20 mouse cellular contexts compared by ENCODE assay signal in genomic region chr6:6186468-6186867, GRCm38 (mm10). TPM values are rescaled to one million over a fixed set of nuclear protein-coding genes. Genes with fewer than 3 reads are reported as not detected.
DNase-seq lines count a peak whose midpoint lies in the region; ATAC-seq lines count a peak whose summit lies in the region.
"Had no signal": no experiment of that assay in that cellular context is flagged by ENCODE, and none has a peak within 500 bp of the region (broad histone marks: within the 10 kb centered on the region; RNA-seq: fewer than 3 reads in every experiment).

No protein-coding gene starts in this region.

- H3K9me3 ChIP-seq in heart, embryonic 15.5 days (replicated peaks): no peaks in the 10 kb centered on the region
- no peaks in the 10 kb centered on the region for H3K9me3 ChIP-seq in heart, embryonic 10.5 days
- H3K9me3 ChIP-seq: embryonic facial prominence, embryonic 10.5 days; forebrain, embryonic 12.5 days; limb, embryonic 13.5 days; midbrain, embryonic 15.5 days; neural tube, embryonic 15.5 days had no signal

- no peak overlapping the region for H3K4me2 ChIP-seq in heart, embryonic 15.5 days
- H3K4me2 ChIP-seq: forebrain, embryonic 12.5 days; hindbrain, embryonic 14.5 days; limb, embryonic 13.5 days; midbrain, embryonic 15.5 days; neural tube, embryonic 15.5 days had no signal

- H3K9ac ChIP-seq in heart, embryonic 15.5 days: no peak overlapping the region
- H3K9ac ChIP-seq: forebrain, embryonic 12.5 days; hindbrain, embryonic 14.5 days; limb, embryonic 13.5 days; midbrain, embryonic 15.5 days; neural tube, embryonic 15.5 days had no signal

- no peak overlapping the region for H3K4me3 ChIP-seq in heart, embryonic 15.5 days
- H3K4me3 ChIP-seq in heart, embryonic 10.5 days: no peak overlapping the region
- H3K4me3 ChIP-seq: embryonic facial prominence, embryonic 10.5 days; forebrain, embryonic 12.5 days; gastrocnemius, adult 2 months; layer of hippocampus, adult 2 months; limb, embryonic 13.5 days; midbrain, embryonic 15.5 days; myocyte; neural tube, embryonic 15.5 days had no signal

- no peaks in the 10 kb centered on the region for H3K27me3 ChIP-seq in heart, embryonic 15.5 days
- no peaks in the 10 kb centered on the region for H3K27me3 ChIP-seq in heart, embryonic 10.5 days (ENCODE audit: insufficient read depth, poor library complexity, severe bottlenecking)
- H3K27me3 ChIP-seq: forebrain, embryonic 12.5 days; limb, embryonic 13.5 days; midbrain, embryonic 15.5 days; neural tube, embryonic 15.5 days had no signal

- DNase-seq in heart, embryonic 10.5 days (ENCODE audit: low spot score): no peak
- DNase-seq in 3T3-L1 (ENCODE audit: low read depth, low spot score): peak; percentile 19
- DNase-seq in CD4-positive, CD25-positive, alpha-beta regulatory T cell, adult 2 months (ENCODE audit: low read depth, low spot score): peak; percentile 11
- DNase-seq in induced T-regulatory cell, adult 2 months (ENCODE audit: low read depth): peak; percentile 43
- DNase-seq in kidney, postnatal 14 days: no peak
- DNase-seq in urinary bladder, postnatal 10 days (ENCODE audit: low spot score): no peak
- DNase-seq: cerebellum, adult 2 months; gastrocnemius, adult 2 months; kidney, adult 11 months; layer of hippocampus, postnatal 36 days; lung, postnatal 10 days had no signal

- no peak for ATAC-seq in heart, embryonic 15.5 days (replicated peaks; ENCODE audit: insufficient number of reproducible peaks, insufficient read depth, low FRiP score, low read depth)
- ATAC-seq: midbrain, embryonic 15.5 days had no signal

- H3K4me1 ChIP-seq in heart, embryonic 15.5 days (replicated peaks): peaks cover 26% of the 10 kb centered on the region
- H3K4me1 ChIP-seq in heart, embryonic 10.5 days: peaks cover 39% of the 10 kb centered on the region
- H3K4me1 ChIP-seq: forebrain, embryonic 12.5 days; midbrain, embryonic 15.5 days; neural tube, embryonic 15.5 days had no signal

- 54% methylated on average over 4 of the region's 4 CpGs for WGBS in heart, embryonic 15.5 days
- 64% methylated on average over 4 of the region's 4 CpGs for WGBS in heart, embryonic 10.5 days

- H3K27ac ChIP-seq in heart, embryonic 15.5 days: peak overlapping the region; percentile 16; the same call in 1 of the 2 replicates
- no peak overlapping the region for H3K27ac ChIP-seq in heart, embryonic 10.5 days
- H3K27ac ChIP-seq: embryonic facial prominence, embryonic 10.5 days; forebrain, embryonic 12.5 days; gastrocnemius, adult 2 months; hindbrain, embryonic 14.5 days; layer of hippocampus, adult 2 months; limb, embryonic 13.5 days; midbrain, embryonic 15.5 days; neural tube, embryonic 15.5 days had no signal

- no peaks in the 10 kb centered on the region for H3K36me3 ChIP-seq in heart, embryonic 15.5 days
- 0 out of 2 replicates have a peak, but pooled peaks cover 8% of the 10 kb centered on the region for H3K36me3 ChIP-seq in heart, embryonic 10.5 days
- H3K36me3 ChIP-seq: forebrain, embryonic 12.5 days; midbrain, embryonic 15.5 days; neural tube, embryonic 15.5 days had no signal

RNA-seq across cellular contexts. Expression of gene Slc25a13, which starts 30.5 kb away (rescaled TPM):
- 49.5 and 54.3 TPM in 2 replicates for polyA plus RNA-seq in heart, embryonic 15.5 days (2015; fragmentation: Nextera tagmentation; extraction: Ambion mirVana)
- 61.4 and 78.4 TPM in 2 replicates for polyA plus RNA-seq in heart, embryonic 10.5 days (2016; fragmentation: Nextera tagmentation; extraction: Ambion mirVana)

Comparison
In these comparisons a context has a peak if more than half of its experiments do, and no peak if none do; other contexts are left out.
1. DNase-seq: peak in 3T3-L1 (single experiment), CD4-positive, CD25-positive, alpha-beta regulatory T cell, adult 2 months (single experiment) and induced T-regulatory cell, adult 2 months (single experiment); none in heart, embryonic 10.5 days (single experiment), kidney, postnatal 14 days (single experiment) and urinary bladder, postnatal 10 days (single experiment).